Mouse (Mus musculus): ENCODE measurements around the gene Tmem217.

- TF ChIP-seq ZC3H11A (IDR thresholded peaks at IDR 0.05; ENCODE audit: borderline replicate concordance, low read depth, low read length), result no peak
- no peak for TF ChIP-seq ZNF384 (IDR thresholded peaks at IDR 0.05; ENCODE audit: low read depth, low read length)
- no peak for TF ChIP-seq MAFK (IDR thresholded peaks at IDR 0.05; ENCODE audit: insufficient read depth, low read depth, low read length)
- TF ChIP-seq HCFC1 (IDR thresholded peaks at IDR 0.05; ENCODE audit: borderline replicate concordance, insufficient read depth, low read length), result no peak
Measured at GRCm38 (mm10) chr17:29565521-29565920, 13.3 kb upstream of the Tmem217 start.
